Comparison of ENCODE assay signal across 26 mouse cellular contexts in genomic region chr13:109420426-109420825, GRCm38 (mm10).
DNase-seq lines count a peak whose midpoint lies in the region; ATAC-seq and TF ChIP-seq lines count a peak whose summit lies in the region.
"Had no signal": no experiment of that assay in that cellular context is flagged by ENCODE, and none has a peak within 500 bp of the region (broad histone marks: within the 10 kb centered on the region; RNA-seq: fewer than 3 reads in every experiment).

No protein-coding gene starts in this region.

- H3K27ac ChIP-seq in hindbrain, embryonic 15.5 days (replicated peaks): no peak overlapping the region
- H3K27ac ChIP-seq in hindbrain, embryonic 10.5 days: no peak overlapping the region
- no peak overlapping the region for H3K27ac ChIP-seq in hindbrain, postnatal 0 days
- H3K27ac ChIP-seq in kidney, embryonic 14.5 days (ENCODE audit: low read depth, low read length): no peak overlapping the region
- H3K27ac ChIP-seq: embryonic facial prominence, embryonic 10.5 days; embryonic facial prominence, embryonic 13.5 days; forebrain, embryonic 12.5 days; forebrain, embryonic 15.5 days; heart, adult 2 months had no signal

- no peaks in the 10 kb centered on the region for H3K4me1 ChIP-seq in hindbrain, embryonic 15.5 days (replicated peaks)
- H3K4me1 ChIP-seq in hindbrain, embryonic 10.5 days (replicated peaks): no peaks in the 10 kb centered on the region
- no peaks in the 10 kb centered on the region for H3K4me1 ChIP-seq in hindbrain, postnatal 0 days (ENCODE audit: insufficient read depth, low read length)
- H3K4me1 ChIP-seq in kidney, embryonic 14.5 days (ENCODE audit: control insufficient read depth, insufficient read depth, low read length): no peaks in the 10 kb centered on the region
- H3K4me1 ChIP-seq: embryonic facial prominence, embryonic 10.5 days; embryonic facial prominence, embryonic 13.5 days; forebrain, embryonic 12.5 days; forebrain, embryonic 15.5 days had no signal

- no peak overlapping the region for H3K9ac ChIP-seq in hindbrain, embryonic 15.5 days
- no peak overlapping the region for H3K9ac ChIP-seq in hindbrain, postnatal 0 days (replicated peaks; ENCODE audit: low read length)
- H3K9ac ChIP-seq in kidney, embryonic 14.5 days (ENCODE audit: low read depth, low read length): no peak overlapping the region
- H3K9ac ChIP-seq: embryonic facial prominence, embryonic 13.5 days; forebrain, embryonic 12.5 days; forebrain, embryonic 15.5 days had no signal

- H3K4me3 ChIP-seq in hindbrain, embryonic 15.5 days: no peak overlapping the region
- no peak overlapping the region for H3K4me3 ChIP-seq in hindbrain, embryonic 10.5 days
- H3K4me3 ChIP-seq in hindbrain, postnatal 0 days (ENCODE audit: low read length): no peak overlapping the region
- no peak overlapping the region for H3K4me3 ChIP-seq in kidney, embryonic 14.5 days (ENCODE audit: low read length)
- H3K4me3 ChIP-seq: embryonic facial prominence, embryonic 10.5 days; embryonic facial prominence, embryonic 13.5 days; erythroblast, embryonic 14.5 days; forebrain, embryonic 12.5 days; forebrain, embryonic 15.5 days; heart, adult 2 months had no signal

- no peaks in the 10 kb centered on the region for H3K36me3 ChIP-seq in hindbrain, embryonic 15.5 days
- no peaks in the 10 kb centered on the region for H3K36me3 ChIP-seq in hindbrain, embryonic 10.5 days
- no peaks in the 10 kb centered on the region for H3K36me3 ChIP-seq in hindbrain, postnatal 0 days (ENCODE audit: insufficient read depth, low read length)
- no peaks in the 10 kb centered on the region for H3K36me3 ChIP-seq in kidney, embryonic 14.5 days (ENCODE audit: control insufficient read depth, insufficient read depth, low read length)
- H3K36me3 ChIP-seq: embryonic facial prominence, embryonic 10.5 days; embryonic facial prominence, embryonic 13.5 days; forebrain, embryonic 12.5 days; forebrain, embryonic 15.5 days had no signal

- DNase-seq in heart, adult 11 months: peak; percentile 1
- no peak for DNase-seq in heart, adult 8-10 months (ENCODE audit: low spot score)
- no peak for DNase-seq in hindbrain, embryonic 10.5 days (ENCODE audit: low spot score)
- peak; percentile 76 for DNase-seq in Muller cell, postnatal 12 days (ENCODE audit: inconsistent ontology term)
- peak; percentile 35 for DNase-seq in hindbrain, postnatal 0 days (ENCODE audit: low spot score)
- no peak for DNase-seq in spleen, postnatal 4 days (ENCODE audit: low spot score in 2 of 2)
- DNase-seq: adrenal gland, postnatal 10 days; adrenal gland, postnatal 36 days; cerebellum, adult 11 months; cerebellum, adult 2 months; cerebellum, postnatal 10 days; cerebellum, postnatal 36 days; embryo, embryonic 11 days; gastrocnemius, postnatal 25 days; heart, adult 2 months had no signal

- 0 out of 2 replicates have a peak, but pooled peaks have one; percentile 42 for ATAC-seq in hindbrain, embryonic 15.5 days (ENCODE audit: low FRiP score, low read depth)
- ATAC-seq in hindbrain, postnatal 0 days: no peak
- no peak for ATAC-seq in kidney, embryonic 14.5 days (ENCODE audit: low FRiP score, low TSS enrichment)
- ATAC-seq: forebrain, embryonic 15.5 days; inflammation-experienced regulatory T-cells, adult 6 months; intestine, embryonic 16.5 days; Patski had no signal

- 45% methylated on average over 3 of the region's 3 CpGs for WGBS in hindbrain, embryonic 15.5 days
- 73% methylated on average over 3 of the region's 3 CpGs for WGBS in hindbrain, embryonic 10.5 days
- WGBS in hindbrain, postnatal 0 days: 39% methylated on average over 3 of the region's 3 CpGs
- WGBS in kidney, embryonic 14.5 days: 76% methylated on average over 3 of the region's 3 CpGs

- H3K9me3 ChIP-seq in hindbrain, embryonic 15.5 days: no peaks in the 10 kb centered on the region
- peaks cover 7% of the 10 kb centered on the region; the same call in 1 of the 2 replicates for H3K9me3 ChIP-seq in hindbrain, embryonic 10.5 days
- peaks cover 4% of the 10 kb centered on the region; the same call in 1 of the 2 replicates for H3K9me3 ChIP-seq in hindbrain, postnatal 0 days (ENCODE audit: low read length)
- no peaks in the 10 kb centered on the region for H3K9me3 ChIP-seq in kidney, embryonic 14.5 days (ENCODE audit: control insufficient read depth, low read length)
- H3K9me3 ChIP-seq: embryonic facial prominence, embryonic 13.5 days; forebrain, embryonic 12.5 days; forebrain, embryonic 15.5 days had no signal

- H3K27me3 ChIP-seq in hindbrain, embryonic 15.5 days: no peaks in the 10 kb centered on the region
- no peaks in the 10 kb centered on the region for H3K27me3 ChIP-seq in hindbrain, embryonic 10.5 days (ENCODE audit: insufficient read depth, poor library complexity, severe bottlenecking)
- no peaks in the 10 kb centered on the region for H3K27me3 ChIP-seq in hindbrain, postnatal 0 days (ENCODE audit: insufficient read depth, low read length)
- H3K27me3 ChIP-seq in kidney, embryonic 14.5 days (ENCODE audit: control insufficient read depth, insufficient read depth, low read length): no peaks in the 10 kb centered on the region
- H3K27me3 ChIP-seq: embryonic facial prominence, embryonic 13.5 days; forebrain, embryonic 12.5 days; forebrain, embryonic 15.5 days; Patski had no signal

- TF ChIP-seq CTCF in hindbrain, postnatal 0 days (IDR thresholded peaks at IDR 0.05; ENCODE audit: low read depth): no peak

- no peak overlapping the region for H3K4me2 ChIP-seq in hindbrain, embryonic 15.5 days
- H3K4me2 ChIP-seq in hindbrain, postnatal 0 days (ENCODE audit: low read depth, low read length): no peak overlapping the region
- H3K4me2 ChIP-seq in kidney, embryonic 14.5 days (replicated peaks; ENCODE audit: low read depth, low read length): no peak overlapping the region
- H3K4me2 ChIP-seq: embryonic facial prominence, embryonic 13.5 days; forebrain, embryonic 12.5 days; forebrain, embryonic 15.5 days; heart, embryonic 11.5 days had no signal

Comparison
In these comparisons a context has a peak if more than half of its experiments do, and no peak if none do; other contexts are left out.
1. DNase-seq: peak in heart, adult 11 months (single experiment), Muller cell, postnatal 12 days (single experiment) and hindbrain, postnatal 0 days (single experiment); none in heart, adult 8-10 months (single experiment), hindbrain, embryonic 10.5 days (single experiment) and spleen, postnatal 4 days (0 of 2).